Mouse (Mus musculus) kidney, adult 2 months (tissue): Measurements from ENCODE around the gene Fcgr3.

Experiments used
- CTCF ChIP-seq: fragments of 200-500 bp; conservative IDR thresholded peaks from 2 replicates; pipeline ENCODE4 v1.5.1; 2011; ENCODE audit warnings: low read depth, mild to moderate bottlenecking, control low read depth, low read length, moderate library complexity, mixed read lengths; ENCODE audit not compliant: insufficient read depth, insufficient read length
- POLR2A ChIP-seq: fragments of 200-500 bp; IDR thresholded peaks from one replicate; pipeline ENCODE4 v1.6.1; 2011; ENCODE audit warnings: low read depth, low read length, control low read depth

GRCm38 (mm10) chr1:171110659-171111019 is 45.9 kb upstream of the Fcgr3 start:
- no peak for TF ChIP-seq POLR2A
- TF ChIP-seq CTCF: no peak
